In genomic region chr2:121846050-121846449, GRCm38 (mm10) we compare ENCODE assay signal across 19 mouse cellular contexts. TPM values are rescaled to one million over a fixed set of nuclear protein-coding genes. Genes with fewer than 3 reads are reported as not detected.
DNase-seq lines count a peak whose midpoint lies in the region; ATAC-seq lines count a peak whose summit lies in the region.
"Had no signal": no experiment of that assay in that cellular context is flagged by ENCODE, and none has a peak within 500 bp of the region (broad histone marks: within the 10 kb centered on the region; RNA-seq: fewer than 3 reads in every experiment).

No protein-coding gene starts in this region.

- no peaks in the 10 kb centered on the region for H3K27me3 ChIP-seq in heart, embryonic 12.5 days (replicated peaks)
- no peaks in the 10 kb centered on the region for H3K27me3 ChIP-seq in forebrain, embryonic 11.5 days (ENCODE audit: control insufficient read depth, insufficient read depth, low read length)
- H3K27me3 ChIP-seq: embryonic facial prominence, embryonic 12.5 days; forebrain, embryonic 12.5 days had no signal

- no peaks in the 10 kb centered on the region for H3K9me3 ChIP-seq in heart, embryonic 12.5 days (replicated peaks)
- H3K9me3 ChIP-seq in forebrain, embryonic 11.5 days (ENCODE audit: control insufficient read depth, low read length): no peaks in the 10 kb centered on the region
- H3K9me3 ChIP-seq: embryonic facial prominence, embryonic 10.5 days; embryonic facial prominence, embryonic 12.5 days; forebrain, embryonic 12.5 days had no signal

- no peaks in the 10 kb centered on the region for H3K36me3 ChIP-seq in heart, embryonic 12.5 days
- no peaks in the 10 kb centered on the region for H3K36me3 ChIP-seq in forebrain, embryonic 11.5 days (ENCODE audit: control insufficient read depth, insufficient read depth, low read length)
- H3K36me3 ChIP-seq: embryonic facial prominence, embryonic 10.5 days; embryonic facial prominence, embryonic 12.5 days; forebrain, embryonic 12.5 days had no signal

- no peak overlapping the region for H3K27ac ChIP-seq in heart, embryonic 12.5 days (ENCODE audit: poor library complexity, severe bottlenecking)
- H3K27ac ChIP-seq in forebrain, embryonic 11.5 days (ENCODE audit: low read depth, low read length): no peak overlapping the region
- H3K27ac ChIP-seq: embryonic facial prominence, embryonic 10.5 days; embryonic facial prominence, embryonic 12.5 days; forebrain, embryonic 12.5 days had no signal

- H3K4me2 ChIP-seq in heart, embryonic 12.5 days: no peak overlapping the region
- H3K4me2 ChIP-seq in forebrain, embryonic 11.5 days (ENCODE audit: low read depth, low read length, severe bottlenecking): no peak overlapping the region
- H3K4me2 ChIP-seq: embryonic facial prominence, embryonic 12.5 days; forebrain, embryonic 12.5 days had no signal

- ATAC-seq in heart, embryonic 12.5 days (ENCODE audit: insufficient number of reproducible peaks, low FRiP score): no peak
- ATAC-seq in forebrain, embryonic 11.5 days (replicated peaks; ENCODE audit: low FRiP score): no peak
- ATAC-seq: forebrain, embryonic 14.5 days; forebrain, embryonic 16.5 days had no signal

- H3K4me1 ChIP-seq in heart, embryonic 12.5 days (replicated peaks): no peaks in the 10 kb centered on the region
- H3K4me1 ChIP-seq in forebrain, embryonic 11.5 days (replicated peaks; ENCODE audit: control insufficient read depth, insufficient read depth, low read length): no peaks in the 10 kb centered on the region
- H3K4me1 ChIP-seq: embryonic facial prominence, embryonic 12.5 days; forebrain, embryonic 12.5 days had no signal

- WGBS in heart, embryonic 12.5 days: 57% methylated on average over 8 of the region's 8 CpGs
- WGBS in forebrain, embryonic 11.5 days: 70% methylated on average over 8 of the region's 8 CpGs

- peak; percentile 43 for DNase-seq in heart, adult 11 months
- DNase-seq in right cerebral cortex, adult 18-20 months: peak; percentile 43
- DNase-seq in right cerebral cortex, postnatal 4 days: no peak
- DNase-seq in brain, adult 2 months (ENCODE audit: low read depth, low spot score): peak; percentile 39
- DNase-seq in forebrain, embryonic 11.5 days (ENCODE audit: low spot score): no peak
- DNase-seq: adrenal gland, adult 2 months; adrenal gland, postnatal 10 days; adrenal gland, postnatal 25 days; cerebellum, adult 11-12 months; cerebellum, adult 2 months; cerebellum, adult 9-10 months; cerebellum, postnatal 10 days; cerebellum, postnatal 25 days had no signal

- H3K4me3 ChIP-seq in heart, embryonic 12.5 days: no peak overlapping the region
- H3K4me3 ChIP-seq in forebrain, embryonic 11.5 days (ENCODE audit: low read depth, low read length): no peak overlapping the region
- H3K4me3 ChIP-seq: embryonic facial prominence, embryonic 10.5 days; embryonic facial prominence, embryonic 12.5 days; forebrain, embryonic 12.5 days had no signal

- no peak overlapping the region for H3K9ac ChIP-seq in heart, embryonic 12.5 days
- no peak overlapping the region for H3K9ac ChIP-seq in forebrain, embryonic 11.5 days (ENCODE audit: low read length)
- H3K9ac ChIP-seq: embryonic facial prominence, embryonic 12.5 days; forebrain, embryonic 12.5 days had no signal

RNA-seq across cellular contexts. Expression of gene Casc4, which starts 20.7 kb away (rescaled TPM):
- 17.5 and 21.2 TPM in 2 replicates for polyA plus RNA-seq in heart, embryonic 12.5 days (2016; fragmentation: Nextera tagmentation; extraction: Ambion mirVana)
- polyA plus RNA-seq in forebrain, embryonic 11.5 days (2014; fragmentation: Nextera tagmentation; extraction: Ambion mirVana): 25.0 and 26.7 TPM in 2 replicates

RNA-seq across cellular contexts. Expression of gene Frmd5, which starts 39.2 kb away (rescaled TPM):
- 25.6 TPM in 2 replicates for polyA plus RNA-seq in heart, embryonic 12.5 days (2016; fragmentation: Nextera tagmentation; extraction: Ambion mirVana)
- 26.6 and 27.1 TPM in 2 replicates for polyA plus RNA-seq in forebrain, embryonic 11.5 days (2014; fragmentation: Nextera tagmentation; extraction: Ambion mirVana)

Comparison
In these comparisons a context has a peak if more than half of its experiments do, and no peak if none do; other contexts are left out.
1. DNase-seq: peak in heart, adult 11 months (single experiment), right cerebral cortex, adult 18-20 months (single experiment) and brain, adult 2 months (single experiment); none in right cerebral cortex, postnatal 4 days (single experiment) and forebrain, embryonic 11.5 days (single experiment).